Mouse (Mus musculus) CH12.LX (cell line): ENCODE measurements at regions not wholly inside any gene's neighbourhood (a gene's known extent, or its start where the extent isn't known, plus 50 kb on each side); places are given as distances from the start of the nearest gene placed in this dataset.

ENCODE experiments used
- DNase-seq: peaks from one replicate; pipeline ENCODE4 v3.0.0-alpha.2; 2013; ENCODE audit errors: extremely low read depth
- H3K27ac ChIP-seq: 2 replicates; pipeline ENCODE4 v1.5.1; 2012; ENCODE audit warnings: low read depth, mild to moderate bottlenecking, control low read depth, moderate library complexity; ENCODE audit not compliant: insufficient read depth
- H3K27me3 ChIP-seq: replicated peaks from 2 replicates; pipeline ENCODE3; 2012; ENCODE audit warnings: inconsistent platforms
- H3K36me3 ChIP-seq, 2 experiments: replicated peaks in 1 of 2; 2 replicates each; pipeline versions ENCODE3 to v1.6.1; 2012; ENCODE audit warnings: inconsistent platforms in 1 of 2, low read length in 1 of 2, mild to moderate bottlenecking in 1 of 2, mixed read lengths in 1 of 2, moderate library complexity in 1 of 2; ENCODE audit not compliant: control insufficient read depth in 1 of 2, insufficient read depth in 1 of 2
- H3K4me1 ChIP-seq, 2 experiments: 2 replicates each; pipeline ENCODE4 v1.6.1; 2012; ENCODE audit warnings: inconsistent platforms in 1 of 2, moderate library complexity in 1 of 2; ENCODE audit not compliant: insufficient read depth in 2 of 2, control insufficient read depth in 1 of 2
- H3K4me2 ChIP-seq: 2 replicates; pipeline ENCODE4 v1.6.1; 2012; ENCODE audit warnings: low read depth, mild to moderate bottlenecking, control low read depth; ENCODE audit not compliant: poor library complexity, insufficient read depth, severe bottlenecking
- H3K4me3 ChIP-seq, 3 experiments: fragments of 150-350 bp in 1 of 3; sonication (generic) in 1 of 3; replicated peaks in 1 of 3; 2 replicates each; pipeline versions ENCODE3 to v1.5.1; 2011 to 2012; ENCODE audit warnings: low read depth in 2 of 3, low read length in 2 of 3, mild to moderate bottlenecking in 2 of 3, moderate library complexity in 2 of 3, control low read depth in 1 of 3, improper control_type of control experiment in 1 of 3, inconsistent platforms in 1 of 3, mixed read lengths in 1 of 3; ENCODE audit not compliant: poor library complexity in 1 of 3
- H3K79me2 ChIP-seq: replicated peaks from 2 replicates; pipeline ENCODE4 v1.6.1; 2012; ENCODE audit warnings: mild to moderate bottlenecking, moderate library complexity; ENCODE audit not compliant: control insufficient read depth, poor library complexity, insufficient read depth, severe bottlenecking; ENCODE audit errors: extremely low read depth
- H3K9ac ChIP-seq: 2 replicates; pipeline ENCODE4 v1.6.1; 2012; ENCODE audit warnings: low read depth, mild to moderate bottlenecking, control low read depth, moderate library complexity; ENCODE audit not compliant: insufficient read depth
- H3K9me3 ChIP-seq: replicated peaks from 2 replicates; pipeline ENCODE3; 2012; ENCODE audit warnings: low read length, inconsistent platforms, mixed read lengths
- CHD2 ChIP-seq: IDR thresholded peaks from 2 replicates; pipeline ENCODE4 v1.6.1; 2011; ENCODE audit warnings: low read length, improper control_type of control experiment
- ELF1 ChIP-seq: IDR thresholded peaks from 2 replicates; pipeline ENCODE4 v1.6.1; 2014; ENCODE audit warnings: low read depth, mild to moderate bottlenecking, inconsistent platforms, low read length, improper control_type of control experiment
- ETS1 ChIP-seq: conservative IDR thresholded peaks from 2 replicates; pipeline ENCODE4 v1.6.1; 2012; ENCODE audit warnings: low read depth, mild to moderate bottlenecking, inconsistent platforms, low read length, improper control_type of control experiment, moderate library complexity
- GABPA ChIP-seq: IDR thresholded peaks from 2 replicates; pipeline ENCODE4 v1.6.1; 2012; ENCODE audit warnings: low read depth, low read length, improper control_type of control experiment, inconsistent platforms; ENCODE audit not compliant: insufficient replicate concordance
- HCFC1 ChIP-seq: IDR thresholded peaks from 2 replicates; pipeline ENCODE4 v1.6.1; 2012; ENCODE audit warnings: low read depth, mild to moderate bottlenecking, inconsistent platforms, low read length, improper control_type of control experiment
- IRF4 ChIP-seq: IDR thresholded peaks from 2 replicates; pipeline ENCODE4 v1.6.1; 2014; ENCODE audit warnings: low read depth, mild to moderate bottlenecking, inconsistent platforms, low read length, improper control_type of control experiment
- JUN ChIP-seq: IDR thresholded peaks from 2 replicates; pipeline ENCODE4 v1.6.1; 2011; ENCODE audit warnings: low read depth, mild to moderate bottlenecking, low read length, improper control_type of control experiment, moderate library complexity; ENCODE audit not compliant: insufficient read depth
- JUND ChIP-seq: conservative IDR thresholded peaks from 2 replicates; pipeline ENCODE4 v1.6.1; 2011; ENCODE audit warnings: low read depth, low read length, improper control_type of control experiment
- MAFK ChIP-seq: IDR thresholded peaks from 2 replicates; pipeline ENCODE4 v1.6.1; 2011; ENCODE audit warnings: low read length, improper control_type of control experiment; ENCODE audit not compliant: insufficient replicate concordance
- MXI1 ChIP-seq: IDR thresholded peaks from 2 replicates; pipeline ENCODE4 v1.6.1; 2011; ENCODE audit warnings: mild to moderate bottlenecking, low read depth, low read length, improper control_type of control experiment
- NELFE ChIP-seq: IDR thresholded peaks from 2 replicates; pipeline ENCODE4 v1.6.1; 2011; ENCODE audit warnings: low read depth, low read length, improper control_type of control experiment
- NRF1 ChIP-seq: IDR thresholded peaks from 2 replicates; pipeline ENCODE4 v1.6.1; 2014; ENCODE audit warnings: low read depth, mild to moderate bottlenecking, inconsistent platforms, low read length, improper control_type of control experiment, moderate library complexity
- PAX5 ChIP-seq: IDR thresholded peaks from 2 replicates; pipeline ENCODE4 v1.6.1; 2012; ENCODE audit warnings: low read length, inconsistent platforms, mixed read lengths
- RCOR1 ChIP-seq: conservative IDR thresholded peaks from 2 replicates; pipeline ENCODE4 v1.6.1; 2012; ENCODE audit warnings: low read depth, mild to moderate bottlenecking, inconsistent platforms, low read length, improper control_type of control experiment
- TBP ChIP-seq: conservative IDR thresholded peaks from 2 replicates; pipeline ENCODE4 v1.6.1; 2011; ENCODE audit warnings: low read depth, low read length, improper control_type of control experiment
- USF1 ChIP-seq: IDR thresholded peaks from 2 replicates; pipeline ENCODE4 v1.6.1; 2014; ENCODE audit warnings: low read depth, mild to moderate bottlenecking, inconsistent platforms, low read length, improper control_type of control experiment
- ZC3H11A ChIP-seq: IDR thresholded peaks from 2 replicates; pipeline ENCODE4 v1.6.1; 2012; ENCODE audit warnings: low read depth, mild to moderate bottlenecking, inconsistent platforms, low read length, improper control_type of control experiment
- ZMIZ1 ChIP-seq: IDR thresholded peaks from 2 replicates; pipeline ENCODE4 v1.6.1; 2012; ENCODE audit warnings: low read depth, mild to moderate bottlenecking, inconsistent platforms, low read length, improper control_type of control experiment
- ZNF384 ChIP-seq: IDR thresholded peaks from 2 replicates; pipeline ENCODE4 v1.6.1; 2012; ENCODE audit warnings: low read depth, low read length, improper control_type of control experiment, inconsistent platforms
- dilution Hi-C: fragments of 300-500 bp; cut with MboI; formaldehyde crosslinking; loops from 2 replicates; pipeline ENCODE4 v1.14.3; 2020; ENCODE audit warnings: low sequenced_read_pairs; ENCODE audit not compliant: extremely low pct_unique_long_range_greater_than_20kb, extremely low pct_ligation_motif_present
- in situ Hi-C: fragments of 300-500 bp; cut with MboI; formaldehyde crosslinking; loops from 3 replicates; pipeline ENCODE4 v1.14.3; 2019; ENCODE audit warnings: low sequenced_read_pairs, low pct_ligation_motif_present, low pct_unique_long_range_greater_than_20kb, mixed read lengths

GRCm38 (mm10) chr6:31051771-31052170, 92.9 kb upstream of the Klf14 start:
- Histone ChIP-seq H3K79me2 (no peaks in the 10 kb centered on the region), H3K27ac (no peak overlapping the region), H3K27me3 (no peaks in the 10 kb centered on the region), H3K4me3 (no peak overlapping the region), H3K4me1 (no peaks in the 10 kb centered on the region), H3K36me3 (peaks cover 18 to 22% of the 10 kb centered on the region in 2 experiments), H3K9ac (no peak overlapping the region), H3K4me2 (no peak overlapping the region), H3K9me3 (no peaks in the 10 kb centered on the region)
- dilution Hi-C loops = no loop called here
- in situ Hi-C loops = no loop called here
- no peak for TF ChIP-seq CHD2
- TF ChIP-seq USF1 = no peak
- TF ChIP-seq RCOR1 = no peak
- no peak for TF ChIP-seq JUND
- TF ChIP-seq ZMIZ1 = no peak
- TF ChIP-seq NELFE = no peak
- TF ChIP-seq TBP = no peak
- TF ChIP-seq ZNF384 = no peak
- no peak for DNase-seq

DNA sequence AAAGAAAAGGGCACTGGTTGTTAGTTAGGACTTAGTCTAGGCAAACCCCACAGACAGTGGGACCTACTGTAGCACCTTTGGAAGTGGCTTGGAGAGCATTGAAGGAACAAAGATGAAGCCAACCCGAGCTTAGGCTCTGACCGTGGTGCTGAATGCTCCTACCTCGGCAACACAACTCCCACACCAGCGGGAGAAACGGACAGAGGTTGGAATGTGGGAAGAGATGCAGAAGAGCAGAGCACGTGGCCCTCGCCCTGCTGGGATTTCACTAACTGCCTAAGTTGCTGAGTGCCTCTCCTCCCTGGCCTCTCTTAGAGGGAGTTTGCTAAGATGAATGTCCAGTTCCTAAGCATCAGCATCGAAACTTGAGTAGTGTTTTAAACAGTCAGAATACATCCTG, 94.1 kb upstream of the Klf14 start:
- H3K4me3 ChIP-seq = no peak overlapping the region
- 0 out of 2 replicates have a peak, but pooled peaks have one; percentile 26 for TF ChIP-seq ZMIZ1
- TF ChIP-seq MAFK = no peak
- TF ChIP-seq, all 38 proteins: peak for 1
- Histone ChIP-seq H3K27me3 (no peaks in the 10 kb centered on the region), H3K9ac (no peak overlapping the region), H3K4me1 (no peaks in the 10 kb centered on the region; a peak in 1 of 4 replicates), H3K36me3 (peaks cover 27 to 34% of the 10 kb centered on the region in 2 experiments), H3K9me3 (no peaks in the 10 kb centered on the region), H3K79me2 (no peaks in the 10 kb centered on the region), H3K4me2 (no peak overlapping the region), H3K27ac (no peak overlapping the region)
- DNase-seq = no peak
- dilution Hi-C loops = no loop called here
- in situ Hi-C loops = no loop called here

DNA sequence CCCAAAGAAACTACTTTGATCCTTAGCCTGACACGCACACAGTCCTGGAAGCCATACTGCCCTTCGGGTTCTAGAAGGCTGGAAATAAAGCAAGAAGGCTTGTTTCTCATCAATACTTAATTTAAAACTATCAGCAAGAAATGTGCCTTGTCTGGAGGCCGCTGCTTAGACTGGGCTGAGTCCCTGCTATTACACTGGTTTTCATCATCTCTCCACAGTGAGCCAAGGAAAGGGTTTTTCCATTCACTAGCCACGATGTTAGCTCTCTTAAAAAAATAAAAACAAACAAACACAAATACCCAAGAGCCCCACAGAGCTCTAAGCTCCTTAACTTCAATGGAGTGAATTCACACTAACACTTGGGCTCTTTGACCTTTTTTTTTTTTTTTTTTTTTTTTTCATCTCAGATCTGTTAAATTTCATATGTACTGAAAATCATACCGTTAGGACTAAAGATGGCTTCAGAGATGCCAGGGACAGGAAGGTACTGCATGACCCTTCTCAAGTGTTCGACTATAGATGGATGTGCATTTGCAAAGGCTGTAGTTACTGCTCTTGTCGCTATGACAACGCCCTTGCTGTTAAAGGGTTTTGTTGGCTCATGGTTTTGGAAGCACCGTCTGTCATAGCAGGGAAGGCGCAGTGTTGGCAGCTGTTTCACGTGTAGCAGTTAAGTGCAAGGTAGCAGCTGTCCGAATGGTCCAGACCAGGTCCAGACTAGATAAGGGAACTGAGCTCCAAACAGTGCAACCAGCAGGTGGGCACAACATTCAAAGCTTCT, 98.1 kb upstream of the Klf14 start:
- no peak for DNase-seq
- no peaks in the 10 kb centered on the region for H3K79me2 ChIP-seq
- no peak overlapping the region for H3K4me3 ChIP-seq
- no peaks in the 10 kb centered on the region for H3K27me3 ChIP-seq
- dilution Hi-C loops = no loop called here
- H3K9ac ChIP-seq = no peak overlapping the region
- H3K4me2 ChIP-seq = no peak overlapping the region
- H3K4me1 ChIP-seq = no peaks in the 10 kb centered on the region; a peak in 1 of 4 replicates
- peak overlapping the region; percentile 9; the same call in 1 of the 2 replicates for H3K27ac ChIP-seq
- H3K36me3 ChIP-seq = peaks cover 63 to 74% of the 10 kb centered on the region in 2 experiments
- no peaks in the 10 kb centered on the region for H3K9me3 ChIP-seq
- TF ChIP-seq ZC3H11A = no peak
- no peak for TF ChIP-seq ZNF384
- TF ChIP-seq HCFC1 = no peak
- no peak for TF ChIP-seq IRF4
- no peak for TF ChIP-seq USF1
- TF ChIP-seq MXI1 = no peak
- no peak for TF ChIP-seq PAX5
- TF ChIP-seq ELF1 = no peak
- TF ChIP-seq GABPA = no peak
- TF ChIP-seq NELFE = no peak
- TF ChIP-seq ETS1 = no peak
- TF ChIP-seq NRF1 = no peak
- TF ChIP-seq JUN = no peak
- in situ Hi-C loops = no loop called here
